Mouse (Mus musculus) neural tube, embryonic 15.5 days (tissue): ENCODE measurements around the gene Slc35b2. TPM values are rescaled to one million over a fixed set of nuclear protein-coding genes. Genes with fewer than 3 reads are reported as not detected.

Experiments used
- ATAC-seq: fragments of 200-750 bp; cut with Nextera tagmentation; 2 replicates; pipeline ENCODE4 v1.8.0; 2017; ENCODE audit warnings: mild to moderate bottlenecking, moderate TSS enrichment, moderate library complexity; ENCODE audit not compliant: low FRiP score
- H3K27ac ChIP-seq: fragments of 300-500 bp; sonication (generic); replicated peaks from 2 replicates; pipeline ENCODE4 v1.5.1; 2015; ENCODE audit warnings: mild to moderate bottlenecking, inconsistent platforms
- H3K27me3 ChIP-seq: fragments of 300-500 bp; sonication (generic); replicated peaks from 2 replicates; pipeline ENCODE4 v1.6.1; 2015; ENCODE audit warnings: inconsistent platforms
- H3K36me3 ChIP-seq: fragments of 300-500 bp; sonication (generic); 2 replicates; pipeline ENCODE4 v1.6.1; 2015; ENCODE audit warnings: inconsistent platforms
- H3K4me1 ChIP-seq: fragments of 300-500 bp; sonication (generic); 2 replicates; pipeline ENCODE4 v1.6.1; 2015; ENCODE audit warnings: inconsistent platforms
- H3K4me2 ChIP-seq: fragments of 300-500 bp; sonication (generic); 2 replicates; pipeline ENCODE4 v1.6.1; 2015; ENCODE audit warnings: inconsistent platforms, mild to moderate bottlenecking, moderate library complexity
- H3K4me3 ChIP-seq: fragments of 300-500 bp; sonication (generic); replicated peaks from 2 replicates; pipeline ENCODE4 v1.5.1; 2015; ENCODE audit warnings: mild to moderate bottlenecking, inconsistent platforms
- H3K9ac ChIP-seq: fragments of 300-500 bp; sonication (generic); replicated peaks from 2 replicates; pipeline ENCODE4 v1.6.1; 2015; ENCODE audit warnings: mild to moderate bottlenecking, inconsistent platforms
- H3K9me3 ChIP-seq: fragments of 300-500 bp; sonication (generic); replicated peaks from 2 replicates; pipeline ENCODE4 v1.6.1; 2016; ENCODE audit warnings: inconsistent platforms
- WGBS: fragments of 180-500 bp; shearing (Covaris S2); methylation state at CpG from one replicate; pipeline ENCODE4 v1.1.7; 2015; ENCODE audit warnings: mixed read lengths; 5-methylcytosine and 5-hydroxymethylcytosine counted together
- polyA plus RNA-seq: library from polyadenylated mRNA; unstranded; fragments of >200 nt; fragmentation: Nextera tagmentation; extraction: Ambion mirVana; gene quantifications from 2 replicates; pipeline ENCODE4 v1.2.1, GENCODE M21; 2015

The Slc35b2 gene
- polyA plus RNA-seq, 1 experiment from 2014 or later = 86.3 TPM

GRCm38 (mm10) chr17:45598376-45598775 lies 34.7 kb downstream of the Slc35b2 start:
- H3K4me1 ChIP-seq = peaks cover 48% of the 10 kb centered on the region
- H3K27me3 ChIP-seq = peaks cover 34% of the 10 kb centered on the region
- WGBS = 88% methylated on average over 2 of the region's 2 CpGs
- no peaks in the 10 kb centered on the region for H3K9me3 ChIP-seq
- H3K36me3 ChIP-seq = no peaks in the 10 kb centered on the region
- no peak overlapping the region for H3K9ac ChIP-seq
- no peak overlapping the region for H3K27ac ChIP-seq
- H3K4me2 ChIP-seq = no peak overlapping the region
- no peak for ATAC-seq
- no peak overlapping the region for H3K4me3 ChIP-seq

GRCm38 (mm10) chr17:45598891-45599290 lies 35.2 kb downstream of the Slc35b2 start:
- Histone ChIP-seq H3K36me3 (no peaks in the 10 kb centered on the region), H3K4me2 (peak overlapping the region; percentile 59), H3K9me3 (no peaks in the 10 kb centered on the region), H3K27me3 (peaks cover 30% of the 10 kb centered on the region), H3K4me1 (peaks cover 43% of the 10 kb centered on the region), H3K27ac (no peak overlapping the region), H3K4me3 (no peak overlapping the region), H3K9ac (no peak overlapping the region)
- ATAC-seq = no peak
- WGBS = 45% methylated on average over 3 of the region's 3 CpGs

- Histone ChIP-seq H3K36me3 (no peaks in the 10 kb centered on the region), H3K9me3 (no peaks in the 10 kb centered on the region), H3K9ac (peak within 1 kb of the TSS; percentile 5; the same call in 1 of the 2 replicates), H3K4me2 (peak within 1 kb of the TSS; percentile 59), H3K27ac (no peak within 1 kb of the TSS), H3K4me1 (peaks cover 36% of the 10 kb centered on the region), H3K27me3 (peaks cover 30% of the 10 kb centered on the region), H3K4me3 (peak within 1 kb of the TSS; percentile 25)
- no peak for ATAC-seq
- WGBS = 18% methylated on average over 32 of the region's 32 CpGs
Observed at GRCm38 (mm10) chr17:45599446-45600242, 36.0 kb downstream of the Slc35b2 start, which contains the start of gene Slc29a1. TSS of gene Slc29a1 (minus strand) at chr17:45599606.

GRCm38 (mm10) chr17:45600267-45600666 lies 36.6 kb downstream of the Slc35b2 start:
- no peak overlapping the region for H3K4me2 ChIP-seq
- no peak for ATAC-seq
- 67% methylated on average over 8 of the region's 8 CpGs for WGBS

GRCm38 (mm10) chr17:45601325-45601724 lies 37.7 kb downstream of the Slc35b2 start:
- no peaks in the 10 kb centered on the region for H3K9me3 ChIP-seq
- no peak for ATAC-seq
- 18% methylated on average over 22 of the region's 22 CpGs for WGBS
- no peak overlapping the region for H3K9ac ChIP-seq
- H3K27me3 ChIP-seq = peaks cover 30% of the 10 kb centered on the region
- H3K4me1 ChIP-seq = peaks cover 19% of the 10 kb centered on the region
- H3K27ac ChIP-seq = no peak overlapping the region
- H3K4me2 ChIP-seq = no peak overlapping the region
- no peaks in the 10 kb centered on the region for H3K36me3 ChIP-seq
- no peak overlapping the region for H3K4me3 ChIP-seq

More at GRCm38 (mm10) chr17:45600267-45600666, 36.6 kb downstream of the Slc35b2 start:
- Histone ChIP-seq H3K9me3 (no peaks in the 10 kb centered on the region), H3K4me3 (no peak overlapping the region), H3K9ac (no peak overlapping the region), H3K27ac (no peak overlapping the region), H3K36me3 (no peaks in the 10 kb centered on the region), H3K27me3 (peaks cover 30% of the 10 kb centered on the region), H3K4me1 (peaks cover 30% of the 10 kb centered on the region)

- Histone ChIP-seq H3K36me3 (no peaks in the 10 kb centered on the region), H3K27me3 (peaks cover 30% of the 10 kb centered on the region), H3K4me3 (no peak within 1 kb of the TSS), H3K9ac (no peak within 1 kb of the TSS), H3K4me2 (no peak within 1 kb of the TSS), H3K27ac (no peak within 1 kb of the TSS), H3K9me3 (no peaks in the 10 kb centered on the region), H3K4me1 (peaks cover 14% of the 10 kb centered on the region)
- 39% methylated on average over 6 of the region's 6 CpGs for WGBS
- no peak for ATAC-seq
Observed at GRCm38 (mm10) chr17:45601877-45602304, 38.2 kb downstream of the Slc35b2 start, which contains the start of gene Mymx. TSS of gene Mymx (minus strand) at chr17:45602102.

- H3K9me3 ChIP-seq = no peaks in the 10 kb centered on the region
Observed at GRCm38 (mm10) chr17:45602984-45603383, 39.3 kb downstream of the Slc35b2 start.

GRCm38 (mm10) chr17:45606992-45607879 lies 43.6 kb downstream of the Slc35b2 start:
- no peak overlapping the region for H3K4me3 ChIP-seq
- ATAC-seq = no peak
- H3K4me2 ChIP-seq = no peak overlapping the region
- no peaks in the 10 kb centered on the region for H3K9me3 ChIP-seq
- H3K9ac ChIP-seq = no peak overlapping the region
- 78% methylated on average over 15 of the region's 15 CpGs for WGBS
- no peaks in the 10 kb centered on the region for H3K4me1 ChIP-seq
- H3K27me3 ChIP-seq = peaks cover 2% of the 10 kb centered on the region
- no peak overlapping the region for H3K27ac ChIP-seq
- no peaks in the 10 kb centered on the region for H3K36me3 ChIP-seq

More at GRCm38 (mm10) chr17:45602984-45603383, 39.3 kb downstream of the Slc35b2 start:
- WGBS = 87% methylated on average over 3 of the region's 3 CpGs
- Histone ChIP-seq H3K27ac (no peak overlapping the region), H3K4me3 (no peak overlapping the region), H3K4me1 (peaks cover 10% of the 10 kb centered on the region), H3K4me2 (no peak overlapping the region), H3K36me3 (no peaks in the 10 kb centered on the region), H3K27me3 (peaks cover 30% of the 10 kb centered on the region), H3K9ac (no peak overlapping the region)
- no peak for ATAC-seq

GRCm38 (mm10) chr17:45608396-45608795 lies 44.7 kb downstream of the Slc35b2 start:
- 93% methylated on average over 4 of the region's 4 CpGs for WGBS
- no peak overlapping the region for H3K27ac ChIP-seq
- ATAC-seq = no peak

GRCm38 (mm10) chr17:45610144-45610866 lies 46.6 kb downstream of the Slc35b2 start:
- H3K4me2 ChIP-seq = no peak overlapping the region
- 44% methylated on average over 5 of the region's 5 CpGs for WGBS
- ATAC-seq = no peak
- H3K4me3 ChIP-seq = no peak overlapping the region
- no peaks in the 10 kb centered on the region for H3K36me3 ChIP-seq
- no peaks in the 10 kb centered on the region for H3K4me1 ChIP-seq
- H3K9ac ChIP-seq = no peak overlapping the region
- H3K9me3 ChIP-seq = no peaks in the 10 kb centered on the region
- no peak overlapping the region for H3K27ac ChIP-seq
- H3K27me3 ChIP-seq = no peaks in the 10 kb centered on the region; the same call in 1 of the 2 replicates

More at GRCm38 (mm10) chr17:45608396-45608795, 44.7 kb downstream of the Slc35b2 start:
- no peaks in the 10 kb centered on the region; the same call in 1 of the 2 replicates for H3K27me3 ChIP-seq
- no peak overlapping the region for H3K9ac ChIP-seq
- no peak overlapping the region for H3K4me3 ChIP-seq
- no peaks in the 10 kb centered on the region for H3K36me3 ChIP-seq
- H3K9me3 ChIP-seq = no peaks in the 10 kb centered on the region
- no peaks in the 10 kb centered on the region for H3K4me1 ChIP-seq
- no peak overlapping the region for H3K4me2 ChIP-seq

- Histone ChIP-seq H3K9me3 (no peaks in the 10 kb centered on the region), H3K27ac (no peak overlapping the region), H3K9ac (no peak overlapping the region), H3K4me3 (no peak overlapping the region), H3K4me2 (no peak overlapping the region), H3K36me3 (no peaks in the 10 kb centered on the region), H3K4me1 (no peaks in the 10 kb centered on the region), H3K27me3 (no peaks in the 10 kb centered on the region)
- WGBS = 84% methylated on average over 8 of the region's 8 CpGs
- no peak for ATAC-seq
Observed at GRCm38 (mm10) chr17:45612008-45612407, 48.3 kb downstream of the Slc35b2 start.
